Mouse (Mus musculus) midbrain, embryonic 15.5 days (tissue): Measurements from ENCODE around the gene Clhc1. TPM values are rescaled to one million over a fixed set of nuclear protein-coding genes. Genes with fewer than 3 reads are reported as not detected.

ENCODE experiments used
- ATAC-seq: fragments of 200-750 bp; cut with Nextera tagmentation; replicated peaks from 2 replicates; pipeline ENCODE4 v1.8.0; 2017; ENCODE audit warnings: moderate TSS enrichment
- H3K27ac ChIP-seq: fragments of 300-500 bp; sonication (generic); 2 replicates; pipeline ENCODE4 v1.5.1; 2015; ENCODE audit warnings: mild to moderate bottlenecking, inconsistent platforms
- H3K27me3 ChIP-seq: fragments of 300-500 bp; sonication (generic); replicated peaks from 2 replicates; pipeline ENCODE4 v1.6.1; 2015; ENCODE audit warnings: inconsistent platforms
- H3K36me3 ChIP-seq: fragments of 300-500 bp; sonication (generic); replicated peaks from 2 replicates; pipeline ENCODE4 v1.6.1; 2015; ENCODE audit warnings: inconsistent platforms
- H3K4me1 ChIP-seq: fragments of 300-500 bp; sonication (generic); 2 replicates; pipeline ENCODE4 v1.6.1; 2015; ENCODE audit warnings: inconsistent platforms
- H3K4me2 ChIP-seq: fragments of 300-500 bp; sonication (generic); 2 replicates; pipeline ENCODE4 v1.6.1; 2015; ENCODE audit warnings: inconsistent platforms, mild to moderate bottlenecking, moderate library complexity
- H3K4me3 ChIP-seq: fragments of 300-500 bp; sonication (generic); 2 replicates; pipeline ENCODE4 v1.5.1; 2015; ENCODE audit warnings: mild to moderate bottlenecking, inconsistent platforms
- H3K9ac ChIP-seq: fragments of 300-500 bp; sonication (generic); 2 replicates; pipeline ENCODE4 v1.6.1; 2015; ENCODE audit warnings: mild to moderate bottlenecking, inconsistent platforms
- H3K9me3 ChIP-seq: fragments of 300-500 bp; sonication (generic); 2 replicates; pipeline ENCODE4 v1.6.1; 2016; ENCODE audit warnings: inconsistent platforms
- WGBS: fragments of 180-500 bp; shearing (Covaris S2); methylation state at CpG from one replicate; pipeline ENCODE4 v1.1.7; 2015; ENCODE audit warnings: mixed read lengths; 5-methylcytosine and 5-hydroxymethylcytosine counted together
- polyA plus RNA-seq: library from polyadenylated mRNA; unstranded; fragments of >200 nt; fragmentation: Nextera tagmentation; extraction: Ambion mirVana; gene quantifications from 2 replicates; pipeline ENCODE4 v1.2.1, GENCODE M21; 2015

Clhc1 gene
- polyA plus RNA-seq, 1 experiment from 2014 or later: 0.19 TPM

DNA sequence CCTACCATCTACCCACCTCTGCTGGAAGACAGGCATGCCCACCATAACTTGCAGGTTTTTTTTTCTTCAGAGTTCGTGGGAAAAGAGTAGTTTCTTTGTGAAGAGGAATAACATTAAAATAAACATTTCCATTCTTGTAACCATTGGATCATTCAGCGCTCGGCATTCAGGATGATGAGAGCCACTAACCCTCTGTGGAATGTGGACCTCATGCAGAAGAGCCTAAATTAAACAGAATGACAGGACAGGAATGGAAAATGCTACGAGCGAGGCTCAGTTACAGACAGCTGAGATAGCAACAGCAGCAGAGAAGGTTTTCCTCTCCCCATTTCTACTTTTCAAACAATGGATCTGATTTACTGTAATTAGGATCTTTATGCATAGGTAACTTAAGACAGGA, 78.8 kb downstream of the Clhc1 start:
- ATAC-seq: no peak
- no peak overlapping the region for H3K9ac ChIP-seq
- no peaks in the 10 kb centered on the region for H3K27me3 ChIP-seq
- no peak overlapping the region for H3K4me3 ChIP-seq
- WGBS: 71% methylated on average over 5 of the region's 5 CpGs
- no peaks in the 10 kb centered on the region for H3K9me3 ChIP-seq
- no peaks in the 10 kb centered on the region for H3K4me1 ChIP-seq
- H3K27ac ChIP-seq: no peak overlapping the region
- no peak overlapping the region for H3K4me2 ChIP-seq
- no peaks in the 10 kb centered on the region for H3K36me3 ChIP-seq

DNA sequence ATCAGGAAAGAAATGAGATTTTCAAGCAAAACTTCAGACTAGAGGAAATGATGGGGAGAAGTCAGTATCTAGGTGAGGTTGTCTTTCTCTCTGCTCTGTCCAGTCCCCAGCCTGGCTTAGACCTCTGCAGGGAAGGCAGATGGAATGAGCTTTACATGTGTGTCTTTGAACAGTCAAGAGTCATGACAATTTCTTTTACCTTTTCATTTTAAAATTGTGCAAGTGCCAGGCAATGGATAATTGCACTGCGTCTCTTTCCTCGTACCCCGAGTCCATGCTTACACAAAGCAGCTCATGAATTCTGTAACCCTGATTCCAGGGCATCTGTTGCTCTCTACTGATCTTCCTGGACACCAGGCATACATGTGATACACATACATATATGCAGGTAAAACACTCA, 80.0 kb downstream of the Clhc1 start:
- Histone ChIP-seq H3K4me2 (no peak overlapping the region), H3K36me3 (no peaks in the 10 kb centered on the region), H3K9me3 (no peaks in the 10 kb centered on the region), H3K27ac (no peak overlapping the region), H3K4me3 (no peak overlapping the region), H3K27me3 (no peaks in the 10 kb centered on the region), H3K4me1 (no peaks in the 10 kb centered on the region), H3K9ac (no peak overlapping the region)
- ATAC-seq: no peak
- WGBS: 93% methylated on average over 3 of the region's 3 CpGs

Other genes starting within 250 kb of the Clhc1 start
- gene Ccdc88a, start 174.3 kb upstream of the Clhc1 start, polyA plus RNA-seq: 81.4 and 88.8 TPM in 2 replicates
- 7.7 and 9.3 TPM in 2 replicates for gene Prorsd1, start 32.9 kb upstream of the Clhc1 start, polyA plus RNA-seq
- 52.6 and 58.2 TPM in 2 replicates for gene Mtif2, start 21.5 kb upstream of the Clhc1 start, polyA plus RNA-seq
- 452 and 494 TPM in 2 replicates for gene Rps27a, start 159 bp downstream of the Clhc1 start, polyA plus RNA-seq
- 128 and 134 TPM in 2 replicates for gene Rtn4, start 145.0 kb downstream of the Clhc1 start, polyA plus RNA-seq